12 mouse cellular contexts compared by ENCODE assay signal in genomic region chr8:47411321-47411720, GRCm38 (mm10). TPM values are rescaled to one million over a fixed set of nuclear protein-coding genes. Genes with fewer than 3 reads are reported as not detected.
DNase-seq lines count a peak whose midpoint lies in the region; ATAC-seq lines count a peak whose summit lies in the region.
"Had no signal": no experiment of that assay in that cellular context is flagged by ENCODE, and none has a peak within 500 bp of the region (broad histone marks: within the 10 kb centered on the region; RNA-seq: fewer than 3 reads in every experiment).

No protein-coding gene starts in this region.

- no peak for ATAC-seq in forebrain, embryonic 13.5 days
- ATAC-seq in kidney, embryonic 15.5 days (replicated peaks; ENCODE audit: low FRiP score): no peak
- no peak for ATAC-seq in embryonic facial prominence, embryonic 13.5 days (ENCODE audit: insufficient number of reproducible peaks, insufficient read depth, low FRiP score, low TSS enrichment, low read depth)
- ATAC-seq in neural tube, embryonic 12.5 days (ENCODE audit: low FRiP score, low read depth): no peak

- no peak for DNase-seq in forebrain, embryonic 10.5 days (ENCODE audit: extremely low spot score, low spot score)
- no peak for DNase-seq in kidney, adult 11 months
- no peak for DNase-seq in urinary bladder, postnatal 10 days (ENCODE audit: low spot score)
- no peak for DNase-seq in natural killer cell, adult 2 months (ENCODE audit: low spot score in 2 of 2)
- DNase-seq: heart, postnatal 36 days; thymus, postnatal 25 days had no signal

- no peak overlapping the region for H3K27ac ChIP-seq in forebrain, embryonic 10.5 days
- no peak overlapping the region for H3K27ac ChIP-seq in forebrain, embryonic 13.5 days
- no peak overlapping the region for H3K27ac ChIP-seq in kidney, embryonic 15.5 days
- H3K27ac ChIP-seq in embryonic facial prominence, embryonic 13.5 days: no peak overlapping the region
- no peak overlapping the region for H3K27ac ChIP-seq in neural tube, embryonic 12.5 days
- H3K27ac ChIP-seq: limb, embryonic 15.5 days had no signal

- H3K36me3 ChIP-seq in forebrain, embryonic 10.5 days (replicated peaks): no peaks in the 10 kb centered on the region
- no peaks in the 10 kb centered on the region for H3K36me3 ChIP-seq in forebrain, embryonic 13.5 days (ENCODE audit: poor library complexity, severe bottlenecking)
- H3K36me3 ChIP-seq in kidney, embryonic 15.5 days: no peaks in the 10 kb centered on the region
- no peaks in the 10 kb centered on the region for H3K36me3 ChIP-seq in embryonic facial prominence, embryonic 13.5 days
- no peaks in the 10 kb centered on the region for H3K36me3 ChIP-seq in neural tube, embryonic 12.5 days
- H3K36me3 ChIP-seq: G1E; limb, embryonic 15.5 days had no signal

- peaks cover 91% of the 10 kb centered on the region for H3K27me3 ChIP-seq in forebrain, embryonic 10.5 days (ENCODE audit: poor library complexity, severe bottlenecking)
- H3K27me3 ChIP-seq in forebrain, embryonic 13.5 days: peaks cover 69% of the 10 kb centered on the region
- peaks cover 75% of the 10 kb centered on the region for H3K27me3 ChIP-seq in kidney, embryonic 15.5 days
- H3K27me3 ChIP-seq in embryonic facial prominence, embryonic 13.5 days: peaks cover 87% of the 10 kb centered on the region
- H3K27me3 ChIP-seq in neural tube, embryonic 12.5 days (replicated peaks): peaks cover 54% of the 10 kb centered on the region

- 3% methylated on average over 12 of the region's 12 CpGs for WGBS in forebrain, embryonic 10.5 days
- 5% methylated on average over 12 of the region's 12 CpGs for WGBS in forebrain, embryonic 13.5 days
- 8% methylated on average over 12 of the region's 12 CpGs for WGBS in kidney, embryonic 15.5 days
- 4% methylated on average over 12 of the region's 12 CpGs for WGBS in embryonic facial prominence, embryonic 13.5 days
- 1% methylated on average over 12 of the region's 12 CpGs for whole genome bisulfite sequencing in neural tube, embryonic 12.5 days

- H3K4me1 ChIP-seq in forebrain, embryonic 10.5 days: peaks cover 53% of the 10 kb centered on the region
- peaks cover 32% of the 10 kb centered on the region for H3K4me1 ChIP-seq in forebrain, embryonic 13.5 days
- peaks cover 41% of the 10 kb centered on the region for H3K4me1 ChIP-seq in kidney, embryonic 15.5 days
- H3K4me1 ChIP-seq in embryonic facial prominence, embryonic 13.5 days: peaks cover 20% of the 10 kb centered on the region
- peaks cover 20% of the 10 kb centered on the region for H3K4me1 ChIP-seq in neural tube, embryonic 12.5 days

- H3K4me2 ChIP-seq in forebrain, embryonic 13.5 days: no peak overlapping the region
- peak overlapping the region; percentile 94 for H3K4me2 ChIP-seq in kidney, embryonic 15.5 days
- H3K4me2 ChIP-seq in embryonic facial prominence, embryonic 13.5 days: peak overlapping the region; percentile 97; the same call in 1 of the 2 replicates
- peak overlapping the region; percentile 98 for H3K4me2 ChIP-seq in neural tube, embryonic 12.5 days (replicated peaks)

- H3K9ac ChIP-seq in forebrain, embryonic 13.5 days: no peak overlapping the region
- H3K9ac ChIP-seq in kidney, embryonic 15.5 days: no peak overlapping the region
- no peak overlapping the region for H3K9ac ChIP-seq in embryonic facial prominence, embryonic 13.5 days
- no peak overlapping the region for H3K9ac ChIP-seq in neural tube, embryonic 12.5 days
- H3K9ac ChIP-seq: limb, embryonic 15.5 days had no signal

- H3K4me3 ChIP-seq in forebrain, embryonic 10.5 days: peak overlapping the region; percentile 76
- no peak overlapping the region for H3K4me3 ChIP-seq in forebrain, embryonic 13.5 days
- peak overlapping the region; percentile 79 for H3K4me3 ChIP-seq in kidney, embryonic 15.5 days (replicated peaks)
- peak overlapping the region; percentile 62 for H3K4me3 ChIP-seq in embryonic facial prominence, embryonic 13.5 days
- H3K4me3 ChIP-seq in neural tube, embryonic 12.5 days: no peak overlapping the region

- no peaks in the 10 kb centered on the region for H3K9me3 ChIP-seq in forebrain, embryonic 10.5 days
- H3K9me3 ChIP-seq in forebrain, embryonic 13.5 days (replicated peaks): no peaks in the 10 kb centered on the region
- no peaks in the 10 kb centered on the region for H3K9me3 ChIP-seq in kidney, embryonic 15.5 days (replicated peaks)
- no peaks in the 10 kb centered on the region for H3K9me3 ChIP-seq in embryonic facial prominence, embryonic 13.5 days
- no peaks in the 10 kb centered on the region for H3K9me3 ChIP-seq in neural tube, embryonic 12.5 days
- H3K9me3 ChIP-seq: limb, embryonic 15.5 days had no signal

RNA-seq across cellular contexts. Expression of gene Stox2, which starts 34.8 kb away (rescaled TPM):
- 20.0 and 25.1 TPM in 2 replicates for polyA plus RNA-seq in forebrain, embryonic 10.5 days (2016; fragmentation: Nextera tagmentation; extraction: Ambion mirVana)
- polyA plus RNA-seq in forebrain, embryonic 13.5 days (2015; fragmentation: Nextera tagmentation; extraction: Ambion mirVana): 46.7 and 47.0 TPM in 2 replicates
- polyA plus RNA-seq in kidney, embryonic 15.5 days (2015; fragmentation: Nextera tagmentation; extraction: Ambion mirVana): 12.3 and 13.8 TPM in 2 replicates
- 22.3 and 22.4 TPM in 2 replicates for polyA plus RNA-seq in embryonic facial prominence, embryonic 13.5 days (2015; fragmentation: Nextera tagmentation; extraction: Ambion mirVana)
- polyA plus RNA-seq in neural tube, embryonic 12.5 days (2016; fragmentation: Nextera tagmentation; extraction: Ambion mirVana): 35.7 and 44.0 TPM in 2 replicates
- polyA plus RNA-seq: G1E had no signal

Comparison
In these comparisons a context has a peak if more than half of its experiments do, and no peak if none do; other contexts are left out.
1. H3K4me3 ChIP-seq: peak in forebrain, embryonic 10.5 days (single experiment), kidney, embryonic 15.5 days (single experiment) and embryonic facial prominence, embryonic 13.5 days (single experiment); none in forebrain, embryonic 13.5 days (single experiment) and neural tube, embryonic 12.5 days (single experiment).